Mouse (Mus musculus) MEL (cell line): ENCODE results near the gene Agbl3. TPM values are rescaled to one million over a fixed set of nuclear protein-coding genes. Genes with fewer than 3 reads are reported as not detected.

Experiments
- DNase-seq: peaks from one replicate; pipeline ENCODE4 v3.0.0; 2011; ENCODE audit warnings: low read depth, low spot score
- H3K27ac ChIP-seq: 2 replicates; pipeline ENCODE4 v1.5.1; 2012; ENCODE audit warnings: low read depth, mild to moderate bottlenecking, control low read depth, low read length, moderate library complexity; ENCODE audit not compliant: control insufficient read depth
- H3K27me3 ChIP-seq, 2 experiments: fragments of 150-350 bp in 1 of 2; sonication (generic) in 1 of 2; 2 replicates each; pipeline ENCODE4 v1.6.1; 2012; ENCODE audit warnings: low read length in 2 of 2, mild to moderate bottlenecking in 2 of 2, improper control_type of control experiment in 1 of 2, moderate library complexity in 1 of 2; ENCODE audit not compliant: insufficient read depth in 2 of 2, control insufficient read depth in 1 of 2
- H3K36me3 ChIP-seq, 2 experiments: 2 replicates each; pipeline ENCODE4 v1.6.1; 2012 to 2014; ENCODE audit warnings: low read length in 2 of 2, improper control_type of control experiment in 1 of 2, inconsistent platforms in 1 of 2, mild to moderate bottlenecking in 1 of 2; ENCODE audit not compliant: insufficient read depth in 2 of 2, control insufficient read depth in 1 of 2
- H3K4me1 ChIP-seq, 2 experiments: fragments of 150-350 bp in 1 of 2; sonication (generic) in 1 of 2; 2 replicates each; pipeline ENCODE4 v1.6.1; 2012; ENCODE audit warnings: low read length in 2 of 2, improper control_type of control experiment in 1 of 2, mild to moderate bottlenecking in 1 of 2; ENCODE audit not compliant: insufficient read depth in 2 of 2, control insufficient read depth in 1 of 2
- H3K4me3 ChIP-seq, 2 experiments: fragments of 150-350 bp in 1 of 2; sonication (generic) in 1 of 2; 2 replicates each; pipeline ENCODE4 v1.5.1; 2012; ENCODE audit warnings: low read depth in 2 of 2, low read length in 2 of 2, mild to moderate bottlenecking in 2 of 2, moderate library complexity in 2 of 2, control low read depth in 1 of 2, improper control_type of control experiment in 1 of 2; ENCODE audit not compliant: control insufficient read depth in 1 of 2, insufficient read depth in 1 of 2
- H3K79me2 ChIP-seq: 2 replicates; pipeline ENCODE4 v1.6.1; 2012; ENCODE audit warnings: mild to moderate bottlenecking, low read length, moderate library complexity; ENCODE audit not compliant: control insufficient read depth, poor library complexity, insufficient read depth
- H3K9ac ChIP-seq: 2 replicates; pipeline ENCODE4 v1.6.1; 2012; ENCODE audit warnings: low read depth, mild to moderate bottlenecking, control low read depth, low read length, moderate library complexity; ENCODE audit not compliant: control insufficient read depth, poor library complexity, severe bottlenecking
- H3K9me3 ChIP-seq: fragments of 150-350 bp; sonication (generic); replicated peaks from 2 replicates; pipeline ENCODE4 v1.6.1; 2012; ENCODE audit warnings: mild to moderate bottlenecking, low read length, improper control_type of control experiment, moderate library complexity; ENCODE audit not compliant: insufficient read depth
- CHD1 ChIP-seq: IDR thresholded peaks from 2 replicates; pipeline ENCODE4 v1.6.1; 2012; ENCODE audit warnings: low read depth, mild to moderate bottlenecking, inconsistent platforms, low read length, improper control_type of control experiment
- E2F4 ChIP-seq: IDR thresholded peaks from 2 replicates; pipeline ENCODE4 v1.6.1; 2011; ENCODE audit warnings: low read depth, low read length, improper control_type of control experiment, borderline replicate concordance
- ELF1 ChIP-seq: IDR thresholded peaks from 2 replicates; pipeline ENCODE4 v1.6.1; 2014; ENCODE audit warnings: low read depth, mild to moderate bottlenecking, inconsistent platforms, low read length, improper control_type of control experiment, moderate library complexity
- EP300 ChIP-seq, 2 experiments: IDR thresholded peaks; 2 replicates each; pipeline ENCODE4 v1.6.1; 2011; ENCODE audit warnings: improper control_type of control experiment in 2 of 2, low read length in 2 of 2, low read depth in 1 of 2, mild to moderate bottlenecking in 1 of 2
- ETS1 ChIP-seq: IDR thresholded peaks from 2 replicates; pipeline ENCODE4 v1.6.1; 2012; ENCODE audit warnings: low read depth, mild to moderate bottlenecking, inconsistent platforms, low read length, improper control_type of control experiment, moderate library complexity
- GABPA ChIP-seq: IDR thresholded peaks from 2 replicates; pipeline ENCODE4 v1.6.1; 2012; ENCODE audit warnings: low read depth, mild to moderate bottlenecking, inconsistent platforms, low read length, improper control_type of control experiment, moderate library complexity
- GATA1 ChIP-seq: IDR thresholded peaks from 2 replicates; pipeline ENCODE4 v1.6.1; 2011; ENCODE audit warnings: low read depth, low read length, improper control_type of control experiment
- HCFC1 ChIP-seq: IDR thresholded peaks from 2 replicates; pipeline ENCODE4 v1.6.1; 2012; ENCODE audit warnings: low read depth, mild to moderate bottlenecking, inconsistent platforms, low read length, improper control_type of control experiment, moderate library complexity
- KAT2A ChIP-seq: conservative IDR thresholded peaks from 2 replicates; pipeline ENCODE4 v1.6.1; 2012; ENCODE audit warnings: low read depth, low read length, improper control_type of control experiment, inconsistent platforms
- MAX ChIP-seq: IDR thresholded peaks from 2 replicates; pipeline ENCODE4 v1.6.1; 2011; ENCODE audit warnings: low read length, improper control_type of control experiment
- MEF2A ChIP-seq: IDR thresholded peaks from 2 replicates; pipeline ENCODE4 v1.6.1; 2014; ENCODE audit warnings: low read depth, mild to moderate bottlenecking, inconsistent platforms, low read length, improper control_type of control experiment; ENCODE audit not compliant: poor library complexity, insufficient replicate concordance, severe bottlenecking; ENCODE audit errors: extremely low read depth
- MXI1 ChIP-seq: IDR thresholded peaks from 2 replicates; pipeline ENCODE4 v1.6.1; 2011; ENCODE audit warnings: mild to moderate bottlenecking, low read depth, low read length, improper control_type of control experiment
- MYC ChIP-seq: IDR thresholded peaks from 2 replicates; pipeline ENCODE4 v1.6.1; 2011; ENCODE audit warnings: low read depth, mild to moderate bottlenecking, low read length, improper control_type of control experiment, moderate library complexity
- NELFE ChIP-seq: IDR thresholded peaks from 2 replicates; pipeline ENCODE4 v1.6.1; 2011; ENCODE audit warnings: low read depth, low read length, improper control_type of control experiment
- POLR2A ChIP-seq, 2 experiments: IDR thresholded peaks; 2 replicates each; pipeline ENCODE4 v1.6.1; 2011 to 2012; ENCODE audit warnings: low read length in 2 of 2, mild to moderate bottlenecking in 2 of 2, control low read depth in 1 of 2, improper control_type of control experiment in 1 of 2, low read depth in 1 of 2, moderate library complexity in 1 of 2; ENCODE audit not compliant: control insufficient read depth in 1 of 2, insufficient read depth in 1 of 2, poor library complexity in 1 of 2
- SIN3A ChIP-seq: IDR thresholded peaks from 2 replicates; pipeline ENCODE4 v1.6.1; 2012; ENCODE audit warnings: low read length, improper control_type of control experiment, inconsistent platforms
- TAL1 ChIP-seq: IDR thresholded peaks from 2 replicates; pipeline ENCODE4 v1.6.1; 2012; ENCODE audit warnings: mild to moderate bottlenecking, inconsistent platforms, low read length, moderate library complexity, mixed read lengths
- TBP ChIP-seq: IDR thresholded peaks from 2 replicates; pipeline ENCODE4 v1.8.0; 2011; ENCODE audit warnings: low read depth, low read length, improper control_type of control experiment
- TCF12 ChIP-seq: IDR thresholded peaks from 2 replicates; pipeline ENCODE4 v1.6.1; 2014; ENCODE audit warnings: low read depth, mild to moderate bottlenecking, inconsistent platforms, low read length, improper control_type of control experiment, moderate library complexity
- USF1 ChIP-seq: IDR thresholded peaks from 2 replicates; pipeline ENCODE4 v1.6.1; 2014; ENCODE audit warnings: low read depth, mild to moderate bottlenecking, inconsistent platforms, low read length, improper control_type of control experiment, moderate library complexity
- ZMIZ1 ChIP-seq: IDR thresholded peaks from 2 replicates; pipeline ENCODE4 v1.6.1; 2012; ENCODE audit warnings: low read depth, mild to moderate bottlenecking, inconsistent platforms, low read length, improper control_type of control experiment, moderate library complexity
- ZNF384 ChIP-seq: IDR thresholded peaks from 2 replicates; pipeline ENCODE4 v1.6.1; 2012; ENCODE audit warnings: low read depth, mild to moderate bottlenecking, inconsistent platforms, low read length, improper control_type of control experiment
- polyA plus RNA-seq, 2 experiments: library from polyadenylated mRNA; stranded (reverse) in 1 of 2; unstranded in 1 of 2; fragments of >175 nt in 1 of 2; fragments of >200 nt in 1 of 2; gene quantifications; 2 replicates each; pipeline versions ENCODE4 v1.2.1 to v1.2.4; 2012; ENCODE audit warnings: low replicate concordance in 2 of 2, low read depth in 1 of 2; ENCODE audit not compliant: insufficient read length in 2 of 2, insufficient read depth in 1 of 2, missing spikeins in 1 of 2
- total RNA-seq: library from RNA; depleted of rRNA; stranded (reverse); fragments of 300-350 nt; gene quantifications from 2 replicates; pipeline ENCODE4 v1.2.3, GENCODE M21; 2012

The Agbl3 gene
- total and polyA plus RNA-seq, 3 experiments, result 1.3 TPM; not detected in 2

DNA sequence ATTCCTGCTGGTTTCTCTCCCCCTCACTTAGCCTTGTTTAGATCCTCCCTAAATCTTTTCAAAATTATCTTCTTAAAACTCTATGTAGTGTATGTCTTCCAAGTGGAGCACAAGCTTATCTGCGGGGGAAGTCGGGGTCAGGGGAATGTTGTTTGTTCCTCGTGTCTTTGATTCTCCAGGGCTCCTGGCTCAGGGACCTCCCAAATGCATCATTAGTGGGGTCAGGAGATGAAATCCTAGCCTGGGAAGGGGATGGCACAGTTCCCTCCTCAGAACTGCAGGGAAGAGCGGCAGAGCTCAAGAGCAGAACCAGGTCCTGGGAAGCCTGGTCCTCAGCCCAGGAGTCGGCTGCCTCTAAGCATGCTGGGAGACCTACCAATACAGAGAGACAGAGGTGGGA lies 85.0 kb downstream of the Agbl3 start:
- peaks cover 12 to 49% of the 10 kb centered on the region in 2 experiments for H3K4me1 ChIP-seq
- H3K9me3 ChIP-seq, result no peaks in the 10 kb centered on the region
- peak overlapping the region; percentile 59; the same call in 1 of the 2 replicates for H3K27ac ChIP-seq
- H3K79me2 ChIP-seq, result peaks cover 3% of the 10 kb centered on the region; the same call in 1 of the 2 replicates
- no peak overlapping the region for H3K9ac ChIP-seq
- no peaks in the 10 kb centered on the region for H3K27me3 ChIP-seq
- DNase-seq, result no peak
- TF ChIP-seq HCFC1 (no peak), ELF1 (no peak), E2F4 (no peak), POLR2A (IDR thresholded peaks at IDR 0.05; ENCODE audit: control insufficient read depth in 1 of 2, insufficient read depth in 1 of 2, low read depth in 1 of 2, low read length in 2 of 2, poor library complexity in 1 of 2) (no peak), MYC (no peak), TCF12 (no peak), GABPA (no peak), MAX (no peak), MEF2A (no peak), GATA1 (no peak), KAT2A (no peak), NELFE (no peak), ETS1 (no peak), ZNF384 (no peak), MXI1 (no peak)
- H3K4me3 ChIP-seq, result no peak overlapping the region
- H3K36me3 ChIP-seq, result peaks cover 0 to 41% of the 10 kb centered on the region in 2 experiments; a peak in 2 of 4 replicates

- Histone ChIP-seq H3K79me2 (peaks cover 3% of the 10 kb centered on the region; the same call in 1 of the 2 replicates), H3K4me3 (no peak overlapping the region), H3K36me3 (peaks cover 0 to 48% of the 10 kb centered on the region in 2 experiments; a peak in 2 of 4 replicates), H3K4me1 (peaks cover 18 to 56% of the 10 kb centered on the region in 2 experiments), H3K9me3 (no peaks in the 10 kb centered on the region), H3K9ac (peak overlapping the region; percentile 42), H3K27ac (peak overlapping the region; percentile 59), H3K27me3 (no peaks in the 10 kb centered on the region)
- TF ChIP-seq MXI1 (peak; percentile 32), MYC (0 out of 2 replicates have a peak, but pooled peaks have one; percentile 54), HCFC1 (no peak), EP300 (IDR thresholded peaks at IDR 0.05; ENCODE audit: low read depth in 1 of 2, low read length in 2 of 2) (peak in 1 of 2 experiments; percentile 6; a peak in 1 of 4 replicates), CHD1 (no peak), SIN3A (peak; percentile 50; the same call in 1 of the 2 replicates), ZMIZ1 (no peak), TAL1 (no peak), MAX (peak; percentile 79), USF1 (0 out of 2 replicates have a peak, but pooled peaks have one; percentile 3), ZNF384 (peak; percentile 97), NELFE (no peak), ETS1 (peak; percentile 59), TBP (0 out of 2 replicates have a peak, but pooled peaks have one; percentile 20)
- peak; percentile 55 for DNase-seq
Measured at GRCm38 (mm10) chr6:34865711-34866593, 85.7 kb downstream of the Agbl3 start.
